Mouse (Mus musculus): ENCODE measurements around the gene Agr2.

DNA sequence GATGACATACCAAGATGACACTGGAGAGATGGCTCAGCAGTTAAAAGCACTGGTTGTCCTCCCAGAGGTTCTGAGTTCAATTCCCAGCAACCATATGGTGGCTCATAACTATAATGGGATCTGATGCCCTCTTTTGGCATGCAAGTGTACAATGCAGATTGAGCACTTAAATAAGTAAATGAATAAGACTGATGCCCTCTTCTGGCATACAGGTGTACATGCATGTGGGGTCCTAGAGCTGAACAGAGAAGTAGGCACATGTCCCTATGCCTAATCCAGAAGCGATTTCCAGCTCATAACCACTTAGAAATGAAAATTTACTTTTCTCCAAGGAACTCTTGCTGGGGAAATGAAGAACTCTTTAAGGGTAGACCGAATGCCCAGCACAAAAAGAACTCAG lies 35.5 kb upstream of the Agr2 start:
- TF ChIP-seq CTCF (IDR thresholded peaks at IDR 0.05; ENCODE audit: control insufficient read depth, insufficient read depth, low read length) (no peak), POLR2A (IDR thresholded peaks at IDR 0.05; ENCODE audit: borderline replicate concordance, control insufficient read depth, low read depth, low read length) (no peak)

Measured in bone marrow, adult 2 months (tissue).